Mouse (Mus musculus): ENCODE measurements at regions not wholly inside any gene's neighbourhood (a gene's known extent, or its start where the extent isn't known, plus 50 kb on each side); places are given as distances from the start of the nearest gene placed in this dataset.

DNA sequence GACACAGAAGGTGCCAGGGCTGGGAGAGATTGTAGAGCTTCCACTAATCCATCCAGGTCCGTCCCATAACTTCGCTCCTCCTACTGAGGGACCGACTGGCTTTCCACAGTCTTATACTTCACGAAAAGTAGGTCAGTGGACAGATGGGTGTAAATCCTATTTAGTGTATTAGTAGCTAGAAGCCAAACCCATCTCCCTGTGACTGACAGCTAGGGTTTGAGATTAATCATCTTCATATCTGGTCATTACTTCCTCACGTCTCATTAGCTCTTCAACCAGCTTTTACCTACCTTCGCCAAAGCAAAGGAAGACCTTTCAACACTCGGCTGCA lies 60.4 kb upstream of the Scaf11 start:
- no peak for DNase-seq (ENCODE audit: low read depth, low spot score)

DNA sequence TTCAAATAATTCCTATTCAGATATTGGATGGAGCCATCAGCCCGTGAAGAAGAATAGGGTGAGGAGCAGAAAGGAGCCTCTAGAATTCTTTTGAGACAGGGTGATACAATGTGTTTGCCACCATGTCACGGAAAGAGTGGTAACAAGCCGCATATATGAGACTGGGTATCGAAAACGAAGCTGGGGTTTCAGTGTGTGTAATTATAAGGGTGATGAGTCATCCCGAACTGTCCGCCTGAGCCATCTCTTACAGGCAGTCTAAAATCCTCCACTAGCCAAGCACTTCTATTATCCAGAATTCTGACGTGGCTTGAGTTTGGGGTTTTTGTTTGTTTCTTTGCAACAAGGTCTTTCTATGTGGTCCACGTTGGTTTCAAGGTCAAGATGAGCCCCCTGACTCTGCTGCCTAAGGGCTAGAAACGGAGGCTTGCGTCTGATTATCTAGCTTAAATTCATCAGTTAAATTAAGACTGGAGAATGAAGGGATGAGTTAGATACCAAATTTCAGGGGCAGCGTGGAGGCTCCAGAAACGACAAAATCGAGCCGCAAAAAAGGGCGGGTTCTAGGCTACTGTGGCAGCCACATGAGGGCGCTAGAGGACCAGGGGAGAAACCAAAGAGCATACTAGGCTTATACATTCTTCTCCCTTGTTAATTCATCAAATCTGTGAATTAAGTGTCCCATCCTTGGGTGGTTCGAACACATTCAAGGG lies 59.9 kb upstream of the Scaf11 start:
- peak; percentile 4 for DNase-seq (ENCODE audit: low read depth, low spot score)

DNA sequence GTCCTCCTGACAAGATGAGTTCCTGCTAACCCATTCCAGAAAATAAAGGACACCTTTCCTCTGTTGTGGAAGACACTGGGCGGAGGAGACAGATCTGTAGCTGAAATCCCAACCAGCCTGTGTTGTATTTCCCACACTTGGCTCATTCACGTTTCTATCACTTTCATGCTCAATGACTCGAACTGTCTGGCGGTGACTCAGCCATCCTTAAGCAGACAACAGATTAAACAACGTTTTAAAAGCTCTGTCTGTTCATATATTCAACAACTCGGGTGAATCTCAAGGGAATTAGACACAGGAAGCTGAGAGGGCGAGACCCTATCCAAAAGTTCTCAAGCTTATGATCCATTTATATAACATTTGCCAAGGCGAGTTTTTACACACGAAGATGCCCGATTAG lies 57.5 kb upstream of the Scaf11 start:
- no peak for DNase-seq (ENCODE audit: low read depth, low spot score)

DNA sequence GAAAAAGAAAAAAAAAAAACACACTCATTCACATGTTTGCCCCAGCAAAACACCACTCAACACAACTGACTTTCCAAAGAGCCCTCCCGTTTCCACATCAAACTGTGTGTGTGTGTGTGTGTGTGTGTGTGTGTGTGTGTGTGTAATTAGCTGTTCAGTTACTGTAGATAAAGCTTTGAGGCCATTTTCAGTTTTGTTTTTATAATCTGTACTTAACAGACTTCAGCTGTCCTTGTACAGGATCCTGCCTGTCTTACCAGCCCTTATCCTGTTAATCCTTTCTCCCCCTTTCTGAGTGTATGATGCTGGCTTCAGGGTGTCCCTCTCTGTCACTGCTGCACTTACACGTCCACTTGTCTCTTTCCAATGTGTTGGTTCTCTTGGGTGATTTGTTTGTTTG lies 55.0 kb upstream of the Scaf11 start:
- no peak for DNase-seq (ENCODE audit: low read depth, low spot score)

DNA sequence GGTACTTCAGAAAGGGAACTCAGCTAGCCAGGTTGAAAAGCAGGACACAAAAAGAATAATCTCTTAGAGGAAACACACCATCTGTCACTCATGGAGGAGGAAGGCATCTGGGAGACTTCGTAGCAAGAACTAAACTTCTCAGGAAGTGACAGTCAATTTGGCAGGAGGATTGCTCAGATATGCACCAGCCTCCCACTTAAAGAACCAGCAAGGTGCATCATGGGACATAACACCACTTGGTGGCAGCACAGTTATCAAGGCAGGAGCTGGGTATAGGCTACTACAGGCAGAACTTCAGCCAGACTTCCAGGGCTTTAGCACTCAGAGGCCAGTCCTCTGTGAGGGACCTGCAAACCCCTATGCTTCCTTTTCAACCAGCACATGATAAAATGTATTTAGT lies 52.0 kb upstream of the Scaf11 start:
- no peak for DNase-seq (ENCODE audit: low read depth, low spot score)
